Comparison of ENCODE assay signal across 8 mouse cellular contexts in the genomic region with DNA sequence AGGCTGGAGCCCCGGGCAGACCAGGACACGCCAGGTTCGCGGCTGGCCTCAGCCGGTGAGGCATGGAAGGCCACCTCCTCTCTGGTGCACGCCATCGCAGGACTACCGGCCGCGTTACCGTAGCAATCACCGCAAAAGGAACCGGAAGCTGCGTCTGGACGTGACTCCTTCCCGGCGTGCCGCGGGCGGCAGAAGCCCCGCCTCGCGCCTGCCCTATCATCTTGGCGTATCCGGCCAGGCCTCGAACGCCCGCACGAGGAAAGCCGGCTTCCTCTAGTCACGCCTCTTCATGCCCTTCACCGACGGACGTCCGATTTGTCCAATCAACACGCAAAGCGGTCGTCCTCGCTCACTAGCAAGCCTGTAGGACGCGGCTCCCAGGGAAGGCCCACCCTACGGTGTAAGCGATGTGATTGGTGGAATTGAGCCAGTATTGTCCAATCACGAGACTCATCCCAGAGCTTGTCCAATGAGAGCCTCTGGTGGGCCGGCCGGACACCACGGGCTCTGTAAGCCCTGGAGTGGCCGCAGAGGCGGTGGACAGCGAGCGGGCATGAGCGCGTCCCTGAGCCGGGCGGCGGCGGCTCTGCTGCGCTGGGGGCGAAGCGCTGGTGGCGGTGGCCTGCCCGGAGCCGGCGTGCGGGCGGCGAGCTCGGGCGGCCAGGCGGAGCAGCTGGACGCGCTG. TPM values are rescaled to one million over a fixed set of nuclear protein-coding genes. Genes with fewer than 3 reads are reported as not detected.
A peak's percentile ranks its signal among the peaks of the same experiment; 100 is the strongest.
DNase-seq lines count a peak whose midpoint lies in the region; ATAC-seq and TF ChIP-seq lines count a peak whose summit lies in the region.

A gene (plus strand): TSS at position 542 of the 685 bp plus-strand sequence.

- TF ChIP-seq POLR2A in olfactory bulb, adult 2 months (IDR thresholded peaks at IDR 0.05; ENCODE audit: insufficient read depth, low read depth, low read length), result peak; percentile 85
- TF ChIP-seq POLR2A in thymus, adult 2 months (IDR thresholded peaks at IDR 0.05; ENCODE audit: control insufficient read depth, extremely low read depth, insufficient read depth, low read length, poor library complexity), result peak; percentile 40

- WGBS in forebrain, embryonic 16.5 days, result under 1% methylated on average over 72 of the region's 72 CpGs
- WGBS in lung, embryonic 14.5 days, result under 1% methylated on average over 72 of the region's 72 CpGs
- WGBS in olfactory bulb, adult 2 months, result under 1% methylated on average over 72 of the region's 72 CpGs
- under 1% methylated on average over 72 of the region's 72 CpGs for WGBS in thymus, adult 2 months

- H3K9me3 ChIP-seq in G1E (replicated peaks), result no peaks in the 10 kb centered on the region
- no peaks in the 10 kb centered on the region for H3K9me3 ChIP-seq in forebrain, embryonic 16.5 days (ENCODE audit: control insufficient read depth, low read length)
- no peaks in the 10 kb centered on the region for H3K9me3 ChIP-seq in lung, embryonic 14.5 days (ENCODE audit: low read depth, low read length)

- no peak for TF ChIP-seq CTCF in G1E (IDR thresholded peaks at IDR 0.05; ENCODE audit: low read depth, low read length)
- 0 out of 2 replicates have a peak, but pooled peaks have one; percentile 5 for TF ChIP-seq CTCF in layer of hippocampus, adult 2 months (conservative IDR thresholded peaks at IDR 0.05)
- no peak for TF ChIP-seq CTCF in lung, embryonic 14.5 days (IDR thresholded peaks at IDR 0.05; ENCODE audit: low read depth)
- TF ChIP-seq CTCF in olfactory bulb, adult 2 months (IDR thresholded peaks at IDR 0.05; ENCODE audit: insufficient read depth, low read depth, low read length), result no peak
- peak; percentile 67; the same call in 1 of the 2 replicates for TF ChIP-seq CTCF in thymus, adult 2 months (IDR thresholded peaks at IDR 0.05; ENCODE audit: borderline replicate concordance, control insufficient read depth, extremely low read depth, insufficient read depth, low read length, poor library complexity)

- intact Hi-C loops in heart, postnatal 36 days (cut with DNase I), result loop anchor here (10.0 kb wide), 1 partner anchor 187 kb away; no protein-coding TSS in a partner anchor

- ATAC-seq in G1E (ENCODE audit: extremely low read depth, insufficient number of reproducible peaks, low FRiP score, poor library complexity, severe bottlenecking), result peak; percentile 72
- peak; percentile 99 for ATAC-seq in forebrain, embryonic 16.5 days
- ATAC-seq in lung, embryonic 14.5 days (ENCODE audit: insufficient read depth), result peak; percentile 99

- DNase-seq in G1E (ENCODE audit: low spot score), result peak; percentile 100
- DNase-seq in cerebellum, adult 18-20 months, result peak; percentile 96 to 100
- peak; percentile 96 to 97 for DNase-seq in heart, postnatal 36 days
- DNase-seq in layer of hippocampus, adult 2 months (ENCODE audit: low spot score in 2 of 2), result peak; percentile 97 to 100
- DNase-seq in lung, embryonic 14.5 days, result peak; percentile 100
- peak; percentile 98 for DNase-seq in thymus, adult 2 months

- H3K36me3 ChIP-seq in G1E (replicated peaks), result peaks cover 68% of the 10 kb centered on the region
- peaks cover 6% of the 10 kb centered on the region for H3K36me3 ChIP-seq in forebrain, embryonic 16.5 days (ENCODE audit: control insufficient read depth, insufficient read depth)
- H3K36me3 ChIP-seq in lung, embryonic 14.5 days (ENCODE audit: insufficient read depth), result peaks cover 23% of the 10 kb centered on the region
- H3K36me3 ChIP-seq in thymus, adult 2 months (ENCODE audit: control insufficient read depth, insufficient read depth, low read length), result no peaks in the 10 kb centered on the region

- peak within 1 kb of the TSS; percentile 75 for H3K27ac ChIP-seq in forebrain, embryonic 16.5 days (ENCODE audit: low read length)
- H3K27ac ChIP-seq in layer of hippocampus, adult 2 months, result peak within 1 kb of the TSS; percentile 90
- H3K27ac ChIP-seq in lung, embryonic 14.5 days (ENCODE audit: low read depth), result peak within 1 kb of the TSS; percentile 76
- peak within 1 kb of the TSS; percentile 65 for H3K27ac ChIP-seq in olfactory bulb, adult 2 months (ENCODE audit: insufficient read depth, low read depth, low read length)
- H3K27ac ChIP-seq in thymus, adult 2 months (ENCODE audit: control insufficient read depth, insufficient read depth, low read length), result peak within 1 kb of the TSS; percentile 5; the same call in 1 of the 2 replicates

- peak within 1 kb of the TSS; percentile 99 for H3K4me2 ChIP-seq in forebrain, embryonic 16.5 days (ENCODE audit: low read length)
- H3K4me2 ChIP-seq in lung, embryonic 14.5 days, result peak within 1 kb of the TSS; percentile 93

- peak within 1 kb of the TSS; percentile 87 for H3K9ac ChIP-seq in forebrain, embryonic 16.5 days (replicated peaks; ENCODE audit: low read depth, low read length)
- peak within 1 kb of the TSS; percentile 83 for H3K9ac ChIP-seq in lung, embryonic 14.5 days

- peaks cover 73% of the 10 kb centered on the region for H3K4me1 ChIP-seq in G1E (ENCODE audit: insufficient read depth, low read depth, low read length)
- H3K4me1 ChIP-seq in forebrain, embryonic 16.5 days (replicated peaks; ENCODE audit: control insufficient read depth, insufficient read depth, low read length), result peaks cover 31% of the 10 kb centered on the region
- peaks cover 10% of the 10 kb centered on the region for H3K4me1 ChIP-seq in lung, embryonic 14.5 days (ENCODE audit: insufficient read depth)
- peaks cover 25% of the 10 kb centered on the region for H3K4me1 ChIP-seq in olfactory bulb, adult 2 months (ENCODE audit: control insufficient read depth, insufficient read depth, low read length)
- peaks cover 29% of the 10 kb centered on the region for H3K4me1 ChIP-seq in thymus, adult 2 months (replicated peaks; ENCODE audit: control insufficient read depth, insufficient read depth, low read length)

- H3K4me3 ChIP-seq in G1E (ENCODE audit: low read depth, low read length), result peak within 1 kb of the TSS; percentile 83
- peak within 1 kb of the TSS; percentile 97 for H3K4me3 ChIP-seq in forebrain, embryonic 16.5 days (replicated peaks; ENCODE audit: low read length)
- H3K4me3 ChIP-seq in layer of hippocampus, adult 2 months, result peak within 1 kb of the TSS; percentile 81
- H3K4me3 ChIP-seq in lung, embryonic 14.5 days (ENCODE audit: low read depth, low read length), result peak within 1 kb of the TSS; percentile 86
- peak within 1 kb of the TSS; percentile 81 for H3K4me3 ChIP-seq in olfactory bulb, adult 2 months (ENCODE audit: insufficient read depth, low read depth, low read length)
- H3K4me3 ChIP-seq in thymus, adult 2 months (ENCODE audit: control insufficient read depth, insufficient read depth, low read length), result peak within 1 kb of the TSS; percentile 91

- no peaks in the 10 kb centered on the region for H3K27me3 ChIP-seq in G1E (ENCODE audit: insufficient read depth, low read length)
- no peaks in the 10 kb centered on the region for H3K27me3 ChIP-seq in forebrain, embryonic 16.5 days (replicated peaks; ENCODE audit: control insufficient read depth, insufficient read depth, low read length)
- H3K27me3 ChIP-seq in lung, embryonic 14.5 days (ENCODE audit: insufficient read depth, low read length), result no peaks in the 10 kb centered on the region
- H3K27me3 ChIP-seq in thymus, adult 2 months (ENCODE audit: control insufficient read depth, insufficient read depth, low read length), result no peaks in the 10 kb centered on the region

RNA-seq across cellular contexts. Expression of the gene that starts here (rescaled TPM):
- total RNA-seq in G1E (2014; fragmentation: Nextera tagmentation) (227 and 282 TPM in 2 replicates), G1E (2017) (97.4 and 97.9 TPM in 2 replicates)
- 320 and 368 TPM in 2 replicates for polyA plus RNA-seq in G1E (2012)
- polyA plus RNA-seq in forebrain, embryonic 16.5 days (2015; fragmentation: Nextera tagmentation; extraction: Ambion mirVana), result 124 and 133 TPM in 2 replicates
- total RNA-seq in heart, postnatal 36 days (2021), result 10 to 100 TPM; 93.2 to 97.0 TPM
- total RNA-seq in layer of hippocampus, adult 2 months (2021), result 10 to 100 TPM; 43.9 to 47.0 TPM
- polyA plus RNA-seq in lung, embryonic 14.5 days (2014; fragmentation: Nextera tagmentation; extraction: Ambion mirVana), result 177 and 186 TPM in 2 replicates
- polyA plus RNA-seq in olfactory bulb, adult 2 months (2012; ENCODE audit: insufficient read depth, insufficient read length, low replicate concordance, missing spikeins), result not detected in 2 replicates
- polyA plus RNA-seq in thymus, adult 2 months (2012; rRNA removed), result 66.6 and 68.4 TPM in 2 replicates

Comparison
In these comparisons a context has a peak if more than half of its experiments do, and no peak if none do; other contexts are left out.
1. Peak in every context shown above with its lines: DNase-seq, ATAC-seq, H3K4me3 ChIP-seq and H3K27ac ChIP-seq.
2. RNA of the gene that starts here (polyA plus RNA-seq): 320 to 368 TPM in G1E, 177 to 186 TPM in lung, embryonic 14.5 days, 124 to 133 TPM in forebrain, embryonic 16.5 days and 66.6 to 68.4 TPM in thymus, adult 2 months; not detected in olfactory bulb, adult 2 months; every median in the first group is over 10 times any median in the second.
3. CTCF ChIP-seq: peak in layer of hippocampus, adult 2 months (single experiment) and thymus, adult 2 months (single experiment); none in G1E (single experiment), lung, embryonic 14.5 days (single experiment) and olfactory bulb, adult 2 months (single experiment).
4. H3K27ac ChIP-seq: peak in every context shown above with its lines; median percentile 90 in layer of hippocampus, adult 2 months; 76 in lung, embryonic 14.5 days; 75 in forebrain, embryonic 16.5 days; 65 in olfactory bulb, adult 2 months; 5 in thymus, adult 2 months.